Mouse (Mus musculus): ENCODE measurements at regions not wholly inside any gene's neighbourhood (a gene's known extent, or its start where the extent isn't known, plus 50 kb on each side); places are given as distances from the start of the nearest gene placed in this dataset.

DNA sequence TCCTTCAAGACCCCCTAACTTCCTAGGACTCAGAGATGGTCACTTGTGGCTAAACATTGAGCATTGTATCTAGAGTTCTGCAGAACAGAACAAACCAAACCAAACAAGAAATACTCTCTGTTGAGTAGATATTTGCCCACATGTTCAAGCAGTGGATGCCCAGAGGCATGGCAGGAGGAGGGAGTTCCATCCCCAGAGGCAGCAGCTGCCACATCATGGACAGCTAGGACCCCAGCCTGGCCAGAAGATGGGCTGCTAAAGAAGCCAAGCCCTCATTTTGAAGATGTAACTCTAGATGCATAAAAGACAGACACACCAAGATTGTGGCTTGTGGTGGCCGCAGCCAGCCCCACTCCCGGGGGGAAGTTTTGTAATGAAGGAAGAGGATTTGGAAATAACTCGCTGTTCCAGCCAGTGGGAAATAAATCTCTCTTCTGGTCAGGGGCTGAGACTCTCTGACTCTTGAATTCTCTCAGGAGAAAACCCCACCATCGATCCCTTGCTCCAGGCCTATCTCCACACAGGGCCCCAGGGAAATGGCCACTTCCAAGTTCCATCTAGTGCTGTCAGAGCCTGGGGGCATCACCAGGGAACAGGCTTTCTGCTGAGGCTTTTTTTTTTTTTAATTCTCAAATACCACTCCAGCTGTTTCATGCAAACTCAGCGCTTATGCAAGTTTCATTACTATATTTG, 174.9 kb downstream of the Sox9 start:
- TF ChIP-seq POLR2A (IDR thresholded peaks at IDR 0.05; ENCODE audit: low read depth, low read length) (no peak), CTCF (conservative IDR thresholded peaks at IDR 0.05; ENCODE audit: insufficient read depth, insufficient read length, low read depth, low read length) (no peak)

All from kidney, adult 2 months (tissue).